Mouse (Mus musculus) bone marrow, adult 2 months (tissue): ENCODE measurements at regions not wholly inside any gene's neighbourhood (a gene's known extent, or its start where the extent isn't known, plus 50 kb on each side); places are given as distances from the start of the nearest gene placed in this dataset.
"Not testable (repeated sequence)": the region's sequence is repeated elsewhere in the genome, so short reads cannot be mapped to it uniquely, and the experiment has no call there.

Source experiments
- H3K27ac ChIP-seq: fragments of 200-500 bp; 2 replicates; pipeline ENCODE4 v1.5.1; 2012; ENCODE audit warnings: low read depth, mild to moderate bottlenecking, control low read depth, inconsistent platforms, low read length; ENCODE audit not compliant: control insufficient read depth, poor library complexity, insufficient read depth
- H3K4me1 ChIP-seq: fragments of 200-500 bp; 2 replicates; pipeline ENCODE4 v1.6.1; 2011; ENCODE audit warnings: low read length; ENCODE audit not compliant: control insufficient read depth, insufficient read depth
- H3K4me3 ChIP-seq: fragments of 200-500 bp; replicated peaks from 2 replicates; pipeline ENCODE3; 2011; ENCODE audit warnings: mild to moderate bottlenecking, low read depth, low read length, control low read depth; ENCODE audit not compliant: control insufficient read depth
- CTCF ChIP-seq: fragments of 200-500 bp; IDR thresholded peaks from 2 replicates; pipeline ENCODE4 v1.5.1; 2011; ENCODE audit warnings: low read length, control low read depth; ENCODE audit not compliant: control insufficient read depth, insufficient read depth
- POLR2A ChIP-seq: fragments of 200-500 bp; IDR thresholded peaks from 2 replicates; pipeline ENCODE4 v1.6.1; 2011; ENCODE audit warnings: low read depth, mild to moderate bottlenecking, control low read depth, low read length, borderline replicate concordance; ENCODE audit not compliant: control insufficient read depth
- WGBS: fragments of 180-500 bp; shearing (Covaris S2); methylation state at CpG from one replicate; pipeline ENCODE4 v1.1.7; 2018; 5-methylcytosine and 5-hydroxymethylcytosine counted together

DNA sequence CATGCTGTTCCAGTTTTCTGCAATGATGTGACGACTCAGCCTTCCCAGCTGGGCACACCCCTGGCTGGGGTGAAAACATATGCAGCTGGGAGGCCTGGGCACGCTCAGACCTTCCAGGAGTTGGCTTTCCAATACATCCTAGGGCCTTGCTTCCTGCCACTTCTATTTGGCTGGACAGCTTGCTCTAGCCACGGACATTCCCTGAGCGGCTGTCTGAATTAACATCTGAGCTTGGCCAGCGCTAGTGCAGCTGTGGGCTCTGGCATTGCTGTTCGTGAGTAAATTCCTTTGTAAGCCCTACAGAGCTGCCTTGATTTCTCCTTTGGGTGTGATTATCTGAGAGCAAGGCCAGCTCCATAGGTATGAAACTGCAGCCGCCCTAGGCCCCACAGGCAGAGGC lies 78.2 kb upstream of the Tcf12 start:
- WGBS = 81% methylated on average over 7 of the region's 7 CpGs
- TF ChIP-seq POLR2A = no peak
- TF ChIP-seq CTCF = no peak
- Histone ChIP-seq H3K4me1 (no peaks in the 10 kb centered on the region), H3K4me3 (no peak overlapping the region), H3K27ac (no peak overlapping the region)

DNA sequence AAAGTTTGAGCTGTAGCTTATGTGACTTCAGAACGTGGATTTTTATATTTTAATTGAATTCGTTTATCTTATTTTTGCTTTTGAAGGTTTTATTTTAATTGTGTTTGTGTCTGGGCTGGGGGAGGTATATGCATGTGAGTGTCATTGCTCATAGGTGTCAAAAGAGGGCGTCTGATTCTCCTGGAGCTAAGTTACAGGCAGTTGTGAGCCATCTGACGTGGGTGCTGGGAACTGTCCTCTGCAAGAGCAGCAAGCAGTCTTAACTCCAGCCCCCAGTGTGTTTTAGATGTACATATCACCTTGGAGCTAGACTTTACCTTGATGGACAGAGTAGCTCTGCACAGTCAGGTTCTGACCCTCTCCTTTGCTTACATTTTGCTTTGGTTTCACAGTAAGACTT lies 79.0 kb upstream of the Tcf12 start:
- TF ChIP-seq CTCF (no peak), POLR2A (no peak)
- Histone ChIP-seq H3K4me3 (no peak overlapping the region), H3K27ac (no peak overlapping the region), H3K4me1 (no peaks in the 10 kb centered on the region)
- 74% methylated on average over 4 of the region's 4 CpGs for WGBS

DNA sequence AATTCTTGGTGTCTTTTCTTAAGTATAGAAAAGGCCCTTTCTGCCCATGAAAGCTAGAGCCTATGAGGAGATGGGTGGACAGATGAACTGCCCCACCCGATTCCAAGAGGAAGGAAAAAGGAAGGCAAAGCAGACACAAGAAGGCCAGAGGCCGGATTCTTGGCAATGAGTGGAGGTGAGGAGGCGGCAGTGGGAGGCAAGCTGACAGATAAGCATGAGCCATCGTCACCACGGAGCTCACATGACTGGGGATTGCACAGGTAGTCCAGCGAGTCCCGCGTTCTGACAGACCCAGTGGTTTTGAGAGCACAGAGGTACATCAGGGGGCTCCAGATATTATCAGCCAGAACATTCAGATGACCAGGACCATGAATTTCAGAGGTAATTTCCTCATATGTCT lies 79.4 kb upstream of the Tcf12 start:
- 76% methylated on average over 8 of the region's 8 CpGs for WGBS
- H3K4me1 ChIP-seq = no peaks in the 10 kb centered on the region
- no peak overlapping the region for H3K27ac ChIP-seq
- no peak overlapping the region for H3K4me3 ChIP-seq
- TF ChIP-seq CTCF = no peak
- TF ChIP-seq POLR2A = no peak

DNA sequence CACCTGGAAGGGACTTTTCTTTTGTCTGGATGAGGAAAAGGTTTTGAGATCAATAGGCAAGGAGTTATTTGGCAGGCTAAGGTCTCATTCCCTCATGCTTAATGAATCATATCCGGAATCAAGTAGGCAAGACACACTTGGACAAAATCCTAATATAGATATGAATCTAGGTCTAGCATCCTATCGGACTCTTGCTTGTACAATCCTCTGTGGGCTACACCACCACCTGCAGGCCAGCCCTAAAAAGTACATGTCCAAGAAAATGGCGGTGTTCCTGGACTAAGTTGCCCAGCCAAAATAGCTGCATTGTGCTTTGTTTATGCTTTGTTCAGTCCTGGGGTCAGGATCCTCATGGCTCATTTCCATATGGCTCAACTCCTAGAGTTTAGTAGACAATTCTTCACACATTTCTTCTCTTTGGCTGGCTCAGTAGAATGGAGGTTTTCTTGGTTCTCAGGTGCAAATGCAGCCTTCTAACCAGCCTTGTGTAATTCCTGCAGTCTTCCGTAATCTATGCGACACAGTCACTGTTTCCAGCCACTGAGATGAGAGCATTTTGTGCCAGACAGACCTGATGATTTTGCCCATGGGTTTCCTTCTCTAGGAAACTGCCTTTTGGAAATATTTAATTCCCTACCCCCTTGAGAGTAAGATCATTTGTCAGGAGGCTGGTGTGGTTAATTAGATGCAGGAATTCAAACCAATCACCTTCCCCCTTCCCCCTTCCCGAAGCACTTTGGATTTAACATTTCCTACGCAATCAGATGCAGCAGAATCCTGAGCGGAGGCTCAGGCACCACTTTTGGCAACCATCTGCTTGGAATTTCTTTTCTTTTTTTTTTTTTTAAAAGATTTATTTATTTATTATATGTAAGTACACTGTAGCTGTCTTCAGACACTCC lies 80.6 kb upstream of the Tcf12 start:
- no peak overlapping the region for H3K27ac ChIP-seq
- TF ChIP-seq CTCF (peak; percentile 66), POLR2A (no peak)
- no peak overlapping the region for H3K4me3 ChIP-seq
- H3K4me1 ChIP-seq = no peaks in the 10 kb centered on the region
- 52% methylated on average over 8 of the region's 8 CpGs for WGBS

DNA sequence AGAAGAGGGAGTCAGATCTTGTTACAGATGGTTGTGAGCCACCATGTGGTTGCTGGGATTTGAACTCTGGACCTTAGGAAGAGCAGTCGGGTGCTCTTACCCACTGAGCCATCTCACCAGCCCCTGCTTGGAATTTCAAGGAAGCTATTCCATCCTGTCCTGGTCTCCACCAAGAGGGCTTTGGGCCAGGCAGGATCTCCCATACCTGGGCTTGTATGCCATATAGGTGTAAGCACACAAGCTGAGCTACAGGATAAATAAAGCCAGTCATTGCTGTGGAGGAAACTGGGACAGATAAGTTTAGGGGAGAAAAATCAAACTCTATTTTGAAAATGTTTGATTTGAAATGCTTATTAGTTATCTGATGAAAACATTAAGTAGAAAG lies 81.3 kb upstream of the Tcf12 start:
- 68% methylated on average over 1 of the region's 1 CpGs for whole genome bisulfite sequencing
- H3K4me1 ChIP-seq, H3K4me3 ChIP-seq, H3K27ac ChIP-seq: not testable (repeated sequence)

DNA sequence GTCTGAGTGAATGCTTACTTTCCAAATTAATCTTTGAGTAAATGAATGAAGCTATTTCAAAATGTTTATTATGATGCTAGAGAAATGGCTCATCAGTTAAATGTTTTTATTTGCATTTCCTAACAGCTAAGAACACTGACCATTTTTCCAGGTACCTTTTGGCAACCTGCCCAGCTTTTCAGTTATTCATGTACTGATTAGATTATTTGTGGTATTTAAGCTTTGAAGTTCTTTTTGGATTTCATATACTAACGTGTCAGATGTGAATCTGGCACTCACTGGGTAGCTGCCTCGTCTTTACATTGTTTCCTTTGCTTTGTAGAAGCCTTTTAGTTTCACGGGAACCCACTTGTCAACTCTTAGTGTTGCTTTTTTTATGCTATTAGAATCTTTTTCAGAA lies 79.3 kb upstream of the Zfp280d start:
- no peak for TF ChIP-seq POLR2A
- TF ChIP-seq CTCF = no peak
- 56% methylated on average over 3 of the region's 3 CpGs for WGBS
- no peak overlapping the region for H3K27ac ChIP-seq
- H3K4me1 ChIP-seq = no peaks in the 10 kb centered on the region
- no peak overlapping the region for H3K4me3 ChIP-seq

DNA sequence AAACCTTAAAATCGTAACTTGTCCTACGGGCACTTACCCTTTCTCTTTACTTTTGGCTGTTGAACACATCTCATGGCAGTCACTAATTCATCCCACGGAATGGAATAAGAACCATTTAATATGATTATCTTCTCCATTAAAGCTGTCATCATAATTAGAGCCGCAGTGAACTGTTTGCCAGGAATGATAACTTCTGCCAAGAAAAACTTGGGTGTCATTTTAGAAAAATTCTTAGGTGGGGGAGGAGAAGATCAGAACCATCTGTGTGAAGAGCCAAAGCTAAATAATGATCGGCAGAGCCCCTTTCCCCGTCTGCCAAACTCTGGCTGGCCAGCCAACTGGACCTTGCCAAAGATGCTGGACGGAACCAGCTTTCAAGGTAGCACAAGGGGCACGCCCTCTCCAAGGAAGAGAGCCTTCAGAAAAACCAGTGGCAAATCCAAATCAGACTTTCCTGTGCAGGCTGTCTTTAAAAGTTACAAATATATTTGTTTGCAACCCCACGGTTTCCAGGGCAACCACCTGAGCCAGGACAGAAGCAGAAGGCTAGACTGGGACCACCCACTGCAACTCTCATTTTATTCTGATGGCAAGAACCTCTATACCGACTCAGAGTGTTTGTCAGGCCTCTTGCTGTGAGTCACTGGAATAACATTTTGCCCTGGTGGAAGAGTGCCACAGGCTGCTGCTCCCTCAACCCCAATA lies 77.9 kb upstream of the Zfp280d start:
- Histone ChIP-seq H3K4me3 (no peak overlapping the region), H3K4me1 (no peaks in the 10 kb centered on the region), H3K27ac (no peak overlapping the region)
- TF ChIP-seq CTCF (no peak), POLR2A (no peak)
- 87% methylated on average over 10 of the region's 10 CpGs for WGBS

DNA sequence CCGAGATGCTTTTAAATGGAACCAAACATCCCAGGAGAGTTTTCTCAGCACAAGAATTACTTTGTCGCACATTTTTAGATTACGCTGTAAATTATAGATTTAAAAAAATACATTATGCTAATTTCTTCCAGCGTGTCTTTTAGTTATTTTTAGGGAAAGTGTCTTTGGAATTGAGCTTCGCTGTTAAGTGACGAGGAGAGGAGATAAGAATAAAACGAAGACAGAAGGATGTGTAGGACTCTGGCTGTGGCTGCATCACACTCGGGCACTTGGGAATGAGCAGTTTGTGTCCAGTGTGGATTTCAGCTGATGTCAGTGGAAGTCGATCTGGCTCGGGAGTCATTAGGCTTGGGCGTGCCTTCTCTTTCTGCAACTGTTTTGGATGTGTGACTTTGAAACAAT lies 77.3 kb upstream of the Zfp280d start:
- no peaks in the 10 kb centered on the region for H3K4me1 ChIP-seq
- TF ChIP-seq POLR2A = no peak
- TF ChIP-seq CTCF = no peak
- no peak overlapping the region for H3K4me3 ChIP-seq
- 86% methylated on average over 11 of the region's 11 CpGs for WGBS
- H3K27ac ChIP-seq = no peak overlapping the region

DNA sequence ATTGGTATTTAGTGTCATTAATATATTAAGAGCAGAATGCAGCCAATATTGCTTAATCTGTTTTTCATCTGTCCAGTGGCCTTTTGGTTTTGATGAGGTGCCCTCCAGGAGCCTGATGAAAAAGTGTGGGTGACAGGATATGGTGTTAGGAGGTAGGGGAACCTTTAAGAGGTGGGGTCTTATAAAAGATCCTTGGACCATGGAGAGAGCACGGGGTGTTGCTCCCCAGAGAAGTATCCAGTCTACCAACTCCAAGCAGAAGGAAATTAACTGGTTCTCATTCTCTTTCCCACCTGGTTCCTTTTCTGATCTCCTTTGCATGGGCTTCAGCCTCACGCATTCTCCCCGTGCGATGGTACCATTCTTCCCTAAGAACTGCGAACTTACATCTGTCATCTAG lies 75.7 kb upstream of the Zfp280d start:
- 89% methylated on average over 5 of the region's 5 CpGs for WGBS
- no peak for TF ChIP-seq POLR2A
- no peak for TF ChIP-seq CTCF
- no peak overlapping the region for H3K27ac ChIP-seq
- no peaks in the 10 kb centered on the region for H3K4me1 ChIP-seq
- no peak overlapping the region for H3K4me3 ChIP-seq
